8 mouse cellular contexts compared by ENCODE assay signal in the genomic region with DNA sequence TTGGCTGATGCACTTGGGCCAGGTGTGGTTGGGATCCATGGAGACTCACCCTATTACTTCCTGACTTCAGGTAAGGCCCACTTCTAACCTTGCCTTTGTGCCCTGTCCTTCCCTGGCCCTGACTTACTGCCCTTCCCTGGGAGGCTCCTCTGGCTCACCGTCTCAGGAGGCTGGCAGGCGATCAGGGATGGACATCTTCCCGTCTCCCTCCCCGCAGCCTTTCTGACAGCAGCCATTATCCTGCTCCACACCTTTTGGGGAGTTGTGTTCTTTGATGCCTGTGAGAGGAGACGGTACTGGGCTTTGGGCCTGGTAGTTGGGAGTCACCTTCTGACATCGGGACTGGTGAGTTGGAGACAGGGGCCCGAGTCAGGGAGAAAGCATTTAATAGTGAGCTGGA. TPM values are rescaled to one million over a fixed set of nuclear protein-coding genes. Genes with fewer than 3 reads are reported as not detected.
DNase-seq lines count a peak whose midpoint lies in the region; ATAC-seq and TF ChIP-seq lines count a peak whose summit lies in the region.
"Not testable (repeated sequence)": the region's sequence is repeated elsewhere in the genome, so short reads cannot be mapped to it uniquely, and the experiment has no call there.

No protein-coding gene starts in this region.

- H3K4me3 ChIP-seq in brown adipose tissue, adult 24 weeks (ENCODE audit: insufficient read depth, low read depth, low read length), result 0 out of 2 replicates have a peak overlapping the region, but pooled peaks have one; percentile 2
- peak overlapping the region; percentile 15; the same call in 1 of the 2 replicates for H3K4me3 ChIP-seq in forebrain, embryonic 10.5 days
- 0 out of 2 replicates have a peak overlapping the region, but pooled peaks have one; percentile 62 for H3K4me3 ChIP-seq in heart, embryonic 15.5 days
- H3K4me3 ChIP-seq in hindbrain, embryonic 16.5 days (ENCODE audit: low read length); kidney, postnatal 0 days (replicated peaks; ENCODE audit: low read depth, low read length); midbrain, embryonic 12.5 days; stomach, embryonic 16.5 days (replicated peaks; ENCODE audit: low read length): not testable (repeated sequence)
- H3K4me3 ChIP-seq in lung, embryonic 14.5 days (ENCODE audit: low read depth, low read length), result peak overlapping the region; percentile 70; the same call in 1 of the 2 replicates

- 93% methylated on average over 7 of the region's 7 CpGs for WGBS in forebrain, embryonic 10.5 days
- 83% methylated on average over 7 of the region's 7 CpGs for WGBS in heart, embryonic 15.5 days
- WGBS in hindbrain, embryonic 16.5 days, result 87% methylated on average over 7 of the region's 7 CpGs
- 81% methylated on average over 7 of the region's 7 CpGs for WGBS in kidney, postnatal 0 days
- WGBS in lung, embryonic 14.5 days, result 83% methylated on average over 7 of the region's 7 CpGs
- 90% methylated on average over 7 of the region's 7 CpGs for WGBS in midbrain, embryonic 12.5 days
- 84% methylated on average over 7 of the region's 7 CpGs for WGBS in stomach, embryonic 16.5 days

- DNase-seq in forebrain, embryonic 10.5 days (ENCODE audit: extremely low spot score, low spot score); kidney, postnatal 0 days (ENCODE audit: low spot score); lung, embryonic 14.5 days: not testable (repeated sequence)

- H3K9ac ChIP-seq in heart, embryonic 15.5 days; hindbrain, embryonic 16.5 days (ENCODE audit: low read depth, low read length); kidney, postnatal 0 days (ENCODE audit: low read depth, low read length); lung, embryonic 14.5 days; midbrain, embryonic 12.5 days (replicated peaks); stomach, embryonic 16.5 days (ENCODE audit: low read length): not testable (repeated sequence)

- not testable (repeated sequence) for H3K27ac ChIP-seq in brown adipose tissue, adult 24 weeks (replicated peaks; ENCODE audit: low read depth, low read length); forebrain, embryonic 10.5 days; heart, embryonic 15.5 days; hindbrain, embryonic 16.5 days (ENCODE audit: low read depth, low read length); kidney, postnatal 0 days; lung, embryonic 14.5 days (ENCODE audit: low read depth); midbrain, embryonic 12.5 days (replicated peaks); stomach, embryonic 16.5 days (ENCODE audit: low read length)

- peaks cover 38% of the 10 kb centered on the region for H3K36me3 ChIP-seq in forebrain, embryonic 10.5 days (replicated peaks)
- H3K36me3 ChIP-seq in heart, embryonic 15.5 days; hindbrain, embryonic 16.5 days (ENCODE audit: control insufficient read depth, insufficient read depth, low read length); kidney, postnatal 0 days (ENCODE audit: insufficient read depth, low read length); midbrain, embryonic 12.5 days; stomach, embryonic 16.5 days (ENCODE audit: control insufficient read depth, insufficient read depth, low read length): not testable (repeated sequence)
- H3K36me3 ChIP-seq in lung, embryonic 14.5 days (ENCODE audit: insufficient read depth), result peaks cover 19% of the 10 kb centered on the region; the same call in 1 of the 2 replicates

- not testable (repeated sequence) for TF ChIP-seq CTCF in kidney, postnatal 0 days (IDR thresholded peaks at IDR 0.05; ENCODE audit: low read depth); lung, embryonic 14.5 days (IDR thresholded peaks at IDR 0.05; ENCODE audit: low read depth)

- H3K27me3 ChIP-seq in forebrain, embryonic 10.5 days (ENCODE audit: poor library complexity, severe bottlenecking), result peaks cover 16% of the 10 kb centered on the region
- H3K27me3 ChIP-seq in heart, embryonic 15.5 days; hindbrain, embryonic 16.5 days (replicated peaks; ENCODE audit: control insufficient read depth, insufficient read depth, low read length); kidney, postnatal 0 days (ENCODE audit: insufficient read depth, low read length); lung, embryonic 14.5 days (ENCODE audit: insufficient read depth, low read length); stomach, embryonic 16.5 days (ENCODE audit: control insufficient read depth, insufficient read depth, low read length): not testable (repeated sequence)
- peaks cover 18% of the 10 kb centered on the region for H3K27me3 ChIP-seq in midbrain, embryonic 12.5 days

- peak overlapping the region; percentile 13; the same call in 1 of the 2 replicates for H3K4me2 ChIP-seq in heart, embryonic 15.5 days
- peak overlapping the region; percentile 78 for H3K4me2 ChIP-seq in hindbrain, embryonic 16.5 days (ENCODE audit: low read length)
- 0 out of 2 replicates have a peak overlapping the region, but pooled peaks have one; percentile 71 for H3K4me2 ChIP-seq in kidney, postnatal 0 days (ENCODE audit: low read length)
- peak overlapping the region; percentile 76 for H3K4me2 ChIP-seq in lung, embryonic 14.5 days
- 0 out of 2 replicates have a peak overlapping the region, but pooled peaks have one; percentile 87 for H3K4me2 ChIP-seq in midbrain, embryonic 12.5 days (replicated peaks)
- H3K4me2 ChIP-seq in stomach, embryonic 16.5 days (ENCODE audit: low read depth, low read length), result 0 out of 2 replicates have a peak overlapping the region, but pooled peaks have one; percentile 59

- not testable (repeated sequence) for H3K9me3 ChIP-seq in forebrain, embryonic 10.5 days; heart, embryonic 15.5 days (replicated peaks); hindbrain, embryonic 16.5 days (ENCODE audit: control insufficient read depth, low read length); kidney, postnatal 0 days (replicated peaks; ENCODE audit: low read length); lung, embryonic 14.5 days (ENCODE audit: low read depth, low read length); midbrain, embryonic 12.5 days; stomach, embryonic 16.5 days (replicated peaks; ENCODE audit: control insufficient read depth, low read length)

- not testable (repeated sequence) for ATAC-seq in heart, embryonic 15.5 days (replicated peaks; ENCODE audit: insufficient number of reproducible peaks, insufficient read depth, low FRiP score, low read depth); hindbrain, embryonic 16.5 days; kidney, postnatal 0 days (replicated peaks; ENCODE audit: low FRiP score, low read depth); lung, embryonic 14.5 days (ENCODE audit: insufficient read depth); midbrain, embryonic 12.5 days (ENCODE audit: low FRiP score, low read depth); stomach, embryonic 16.5 days (ENCODE audit: insufficient read depth, low FRiP score)

- H3K4me1 ChIP-seq in brown adipose tissue, adult 24 weeks (ENCODE audit: control insufficient read depth, insufficient read depth, insufficient read length, low read length); lung, embryonic 14.5 days (ENCODE audit: insufficient read depth): not testable (repeated sequence)
- H3K4me1 ChIP-seq in forebrain, embryonic 10.5 days, result peaks cover 47% of the 10 kb centered on the region
- H3K4me1 ChIP-seq in heart, embryonic 15.5 days (replicated peaks), result peaks cover 35% of the 10 kb centered on the region
- H3K4me1 ChIP-seq in hindbrain, embryonic 16.5 days (ENCODE audit: control insufficient read depth, insufficient read depth, low read depth, low read length), result peaks cover 11% of the 10 kb centered on the region
- peaks cover 20% of the 10 kb centered on the region for H3K4me1 ChIP-seq in kidney, postnatal 0 days (replicated peaks; ENCODE audit: insufficient read depth, low read length)
- peaks cover 18% of the 10 kb centered on the region for H3K4me1 ChIP-seq in midbrain, embryonic 12.5 days
- peaks cover 12% of the 10 kb centered on the region for H3K4me1 ChIP-seq in stomach, embryonic 16.5 days (ENCODE audit: control insufficient read depth, insufficient read depth, low read length)

RNA-seq across cellular contexts. Expression of a gene that starts 1.7 kb away (rescaled TPM):
- polyA plus RNA-seq in brown adipose tissue, adult 24 weeks (2012; ENCODE audit: insufficient read depth, insufficient read length, missing spikeins), result 75.1 and 82.8 TPM in 2 replicates
- 28.7 and 29.2 TPM in 2 replicates for polyA plus RNA-seq in forebrain, embryonic 10.5 days (2016; fragmentation: Nextera tagmentation; extraction: Ambion mirVana)
- polyA plus RNA-seq in heart, embryonic 15.5 days (2015; fragmentation: Nextera tagmentation; extraction: Ambion mirVana), result 33.3 and 35.8 TPM in 2 replicates
- 30.1 and 31.8 TPM in 2 replicates for polyA plus RNA-seq in hindbrain, embryonic 16.5 days (2015; fragmentation: Nextera tagmentation; extraction: Ambion mirVana)
- 48.7 and 55.5 TPM in 2 replicates for polyA plus RNA-seq in kidney, postnatal 0 days (2015; fragmentation: Nextera tagmentation; extraction: Ambion mirVana)
- polyA plus RNA-seq in lung, embryonic 14.5 days (2014; fragmentation: Nextera tagmentation; extraction: Ambion mirVana), result 44.5 and 47.9 TPM in 2 replicates
- polyA plus RNA-seq in midbrain, embryonic 12.5 days (2016; fragmentation: Nextera tagmentation; extraction: Ambion mirVana), result 29.7 and 33.8 TPM in 2 replicates
- 33.9 and 34.6 TPM in 2 replicates for polyA plus RNA-seq in stomach, embryonic 16.5 days (2015; fragmentation: Nextera tagmentation; extraction: Ambion mirVana)

RNA-seq across cellular contexts. Expression of a gene that starts 3.7 kb away (rescaled TPM):
- polyA plus RNA-seq in brown adipose tissue, adult 24 weeks (2012; ENCODE audit: insufficient read depth, insufficient read length, missing spikeins), result 71.8 and 150 TPM in 2 replicates
- 7.2 and 7.6 TPM in 2 replicates for polyA plus RNA-seq in forebrain, embryonic 10.5 days (2016; fragmentation: Nextera tagmentation; extraction: Ambion mirVana)
- 38.4 and 43.5 TPM in 2 replicates for polyA plus RNA-seq in heart, embryonic 15.5 days (2015; fragmentation: Nextera tagmentation; extraction: Ambion mirVana)
- 17.2 and 21.4 TPM in 2 replicates for polyA plus RNA-seq in hindbrain, embryonic 16.5 days (2015; fragmentation: Nextera tagmentation; extraction: Ambion mirVana)
- polyA plus RNA-seq in kidney, postnatal 0 days (2015; fragmentation: Nextera tagmentation; extraction: Ambion mirVana), result 24.0 and 27.1 TPM in 2 replicates
- 51.4 and 55.4 TPM in 2 replicates for polyA plus RNA-seq in lung, embryonic 14.5 days (2014; fragmentation: Nextera tagmentation; extraction: Ambion mirVana)
- 10.2 and 12.4 TPM in 2 replicates for polyA plus RNA-seq in midbrain, embryonic 12.5 days (2016; fragmentation: Nextera tagmentation; extraction: Ambion mirVana)
- polyA plus RNA-seq in stomach, embryonic 16.5 days (2015; fragmentation: Nextera tagmentation; extraction: Ambion mirVana), result 28.8 and 30.0 TPM in 2 replicates

RNA-seq across cellular contexts. Expression of a gene that starts 9.0 kb away (rescaled TPM):
- polyA plus RNA-seq in brown adipose tissue, adult 24 weeks (2012; ENCODE audit: insufficient read depth, insufficient read length, missing spikeins), result 15.5 and 24.4 TPM in 2 replicates
- 98.8 and 119 TPM in 2 replicates for polyA plus RNA-seq in forebrain, embryonic 10.5 days (2016; fragmentation: Nextera tagmentation; extraction: Ambion mirVana)
- 46.9 and 55.7 TPM in 2 replicates for polyA plus RNA-seq in heart, embryonic 15.5 days (2015; fragmentation: Nextera tagmentation; extraction: Ambion mirVana)
- 16.1 and 16.9 TPM in 2 replicates for polyA plus RNA-seq in hindbrain, embryonic 16.5 days (2015; fragmentation: Nextera tagmentation; extraction: Ambion mirVana)
- 12.9 and 15.2 TPM in 2 replicates for polyA plus RNA-seq in kidney, postnatal 0 days (2015; fragmentation: Nextera tagmentation; extraction: Ambion mirVana)
- 10.4 and 12.5 TPM in 2 replicates for polyA plus RNA-seq in lung, embryonic 14.5 days (2014; fragmentation: Nextera tagmentation; extraction: Ambion mirVana)
- 19.2 and 19.5 TPM in 2 replicates for polyA plus RNA-seq in midbrain, embryonic 12.5 days (2016; fragmentation: Nextera tagmentation; extraction: Ambion mirVana)
- 2.4 and 2.9 TPM in 2 replicates for polyA plus RNA-seq in stomach, embryonic 16.5 days (2015; fragmentation: Nextera tagmentation; extraction: Ambion mirVana)

RNA-seq across cellular contexts. Expression of a gene that starts 13.4 kb away (rescaled TPM):
- 1.5 and 3.4 TPM in 2 replicates for polyA plus RNA-seq in brown adipose tissue, adult 24 weeks (2012; ENCODE audit: insufficient read depth, insufficient read length, missing spikeins)
- polyA plus RNA-seq in forebrain, embryonic 10.5 days (2016; fragmentation: Nextera tagmentation; extraction: Ambion mirVana), result 9.1 and 11.8 TPM in 2 replicates
- 3.6 and 4.7 TPM in 2 replicates for polyA plus RNA-seq in heart, embryonic 15.5 days (2015; fragmentation: Nextera tagmentation; extraction: Ambion mirVana)
- polyA plus RNA-seq in hindbrain, embryonic 16.5 days (2015; fragmentation: Nextera tagmentation; extraction: Ambion mirVana), result 5.1 and 6.1 TPM in 2 replicates
- polyA plus RNA-seq in kidney, postnatal 0 days (2015; fragmentation: Nextera tagmentation; extraction: Ambion mirVana), result 1.1 and 1.2 TPM in 2 replicates
- 5.3 and 6.4 TPM in 2 replicates for polyA plus RNA-seq in lung, embryonic 14.5 days (2014; fragmentation: Nextera tagmentation; extraction: Ambion mirVana)
- 3.9 and 4.7 TPM in 2 replicates for polyA plus RNA-seq in midbrain, embryonic 12.5 days (2016; fragmentation: Nextera tagmentation; extraction: Ambion mirVana)
- polyA plus RNA-seq in stomach, embryonic 16.5 days (2015; fragmentation: Nextera tagmentation; extraction: Ambion mirVana), result 3.8 and 5.2 TPM in 2 replicates

RNA-seq across cellular contexts. Expression of a gene that starts 24.2 kb away (rescaled TPM):
- 576 and 634 TPM in 2 replicates for polyA plus RNA-seq in brown adipose tissue, adult 24 weeks (2012; ENCODE audit: insufficient read depth, insufficient read length, missing spikeins)
- polyA plus RNA-seq in forebrain, embryonic 10.5 days (2016; fragmentation: Nextera tagmentation; extraction: Ambion mirVana), result 353 TPM in 2 replicates
- polyA plus RNA-seq in heart, embryonic 15.5 days (2015; fragmentation: Nextera tagmentation; extraction: Ambion mirVana), result 323 and 434 TPM in 2 replicates
- 251 and 276 TPM in 2 replicates for polyA plus RNA-seq in hindbrain, embryonic 16.5 days (2015; fragmentation: Nextera tagmentation; extraction: Ambion mirVana)
- 461 and 494 TPM in 2 replicates for polyA plus RNA-seq in kidney, postnatal 0 days (2015; fragmentation: Nextera tagmentation; extraction: Ambion mirVana)
- polyA plus RNA-seq in lung, embryonic 14.5 days (2014; fragmentation: Nextera tagmentation; extraction: Ambion mirVana), result 312 and 328 TPM in 2 replicates
- polyA plus RNA-seq in midbrain, embryonic 12.5 days (2016; fragmentation: Nextera tagmentation; extraction: Ambion mirVana), result 341 and 343 TPM in 2 replicates
- polyA plus RNA-seq in stomach, embryonic 16.5 days (2015; fragmentation: Nextera tagmentation; extraction: Ambion mirVana), result 290 and 321 TPM in 2 replicates

Comparison
In these comparisons a context has a peak if more than half of its experiments do, and no peak if none do; other contexts are left out.
1. H3K4me2 ChIP-seq: peak in every context shown above with its lines; median percentile 87 in midbrain, embryonic 12.5 days; 78 in hindbrain, embryonic 16.5 days; 76 in lung, embryonic 14.5 days; 71 in kidney, postnatal 0 days; 59 in stomach, embryonic 16.5 days; 13 in heart, embryonic 15.5 days.